ENCODE assay signal across 19 mouse cellular contexts in genomic region chr9:61622933-61623332, GRCm38 (mm10).
A peak's percentile ranks its signal among the peaks of the same experiment; 100 is the strongest.
DNase-seq lines count a peak whose midpoint lies in the region; ATAC-seq lines count a peak whose summit lies in the region.
"Had no signal": no experiment of that assay in that cellular context is flagged by ENCODE, and none has a peak within 500 bp of the region (broad histone marks: within the 10 kb centered on the region; RNA-seq: fewer than 3 reads in every experiment).

No protein-coding gene starts in this region.

- ATAC-seq in forebrain, embryonic 14.5 days, result peak; percentile 87
- ATAC-seq in hindbrain, embryonic 16.5 days, result peak; percentile 89
- peak; percentile 66 for ATAC-seq in neural tube, embryonic 12.5 days (ENCODE audit: low FRiP score, low read depth)
- no peak for ATAC-seq in megakaryocyte, adult 5-6 weeks (ENCODE audit: poor library complexity, severe bottlenecking)
- ATAC-seq: intestine, postnatal 0 days; Patski had no signal

- H3K9ac ChIP-seq in forebrain, embryonic 14.5 days (ENCODE audit: low read length), result no peak overlapping the region
- no peak overlapping the region for H3K9ac ChIP-seq in hindbrain, embryonic 16.5 days (ENCODE audit: low read depth, low read length)
- no peak overlapping the region for H3K9ac ChIP-seq in neural tube, embryonic 12.5 days

- H3K27me3 ChIP-seq in forebrain, embryonic 14.5 days (replicated peaks; ENCODE audit: control insufficient read depth, insufficient read depth, low read length), result no peaks in the 10 kb centered on the region
- no peaks in the 10 kb centered on the region; the same call in 1 of the 2 replicates for H3K27me3 ChIP-seq in hindbrain, embryonic 16.5 days (replicated peaks; ENCODE audit: control insufficient read depth, insufficient read depth, low read length)
- H3K27me3 ChIP-seq in neural tube, embryonic 12.5 days (replicated peaks), result peaks cover 38% of the 10 kb centered on the region
- H3K27me3 ChIP-seq: CH12.LX, Patski had no signal

- peak; percentile 51 for DNase-seq in embryo, embryonic 10.5 days (ENCODE audit: low spot score)
- no peak for DNase-seq in embryo, embryonic 10 days (ENCODE audit: low spot score)
- peak; percentile 94 for DNase-seq in forebrain, embryonic 14.5 days (ENCODE audit: low spot score)
- DNase-seq in Muller cell, postnatal 12 days (ENCODE audit: inconsistent ontology term), result no peak
- DNase-seq in urinary bladder, adult 2 months (ENCODE audit: low spot score), result no peak
- DNase-seq: adrenal gland, adult 2 months; cerebellum, postnatal 25 days; heart, adult 11 months; heart, postnatal 14 days; kidney, postnatal 10 days; thymus, postnatal 25 days had no signal

- no peaks in the 10 kb centered on the region for H3K9me3 ChIP-seq in forebrain, embryonic 14.5 days (replicated peaks; ENCODE audit: control insufficient read depth, low read length)
- H3K9me3 ChIP-seq in hindbrain, embryonic 16.5 days (ENCODE audit: control insufficient read depth, low read length), result no peaks in the 10 kb centered on the region
- H3K9me3 ChIP-seq in neural tube, embryonic 12.5 days, result no peaks in the 10 kb centered on the region

- H3K4me3 ChIP-seq in forebrain, embryonic 14.5 days (ENCODE audit: low read depth, low read length), result no peak overlapping the region
- H3K4me3 ChIP-seq in hindbrain, embryonic 16.5 days (ENCODE audit: low read length), result no peak overlapping the region
- H3K4me3 ChIP-seq in neural tube, embryonic 12.5 days, result no peak overlapping the region

- no peak overlapping the region for H3K4me2 ChIP-seq in forebrain, embryonic 14.5 days (ENCODE audit: low read length)
- no peak overlapping the region for H3K4me2 ChIP-seq in hindbrain, embryonic 16.5 days (ENCODE audit: low read length)
- no peak overlapping the region; the same call in 1 of the 2 replicates for H3K4me2 ChIP-seq in neural tube, embryonic 12.5 days (replicated peaks)
- H3K4me2 ChIP-seq: liver, embryonic 11.5 days had no signal

- 0 out of 2 replicates have a peak overlapping the region, but pooled peaks have one; percentile 22 for H3K27ac ChIP-seq in forebrain, embryonic 14.5 days (ENCODE audit: low read depth, low read length)
- H3K27ac ChIP-seq in hindbrain, embryonic 16.5 days (ENCODE audit: low read depth, low read length), result no peak overlapping the region
- no peak overlapping the region for H3K27ac ChIP-seq in neural tube, embryonic 12.5 days
- H3K27ac ChIP-seq: stomach, postnatal 0 days had no signal

- peaks cover 43% of the 10 kb centered on the region for H3K4me1 ChIP-seq in forebrain, embryonic 14.5 days (ENCODE audit: control insufficient read depth, insufficient read depth, low read length)
- H3K4me1 ChIP-seq in hindbrain, embryonic 16.5 days (ENCODE audit: control insufficient read depth, insufficient read depth, low read depth, low read length), result peaks cover 9% of the 10 kb centered on the region; the same call in 1 of the 2 replicates
- peaks cover 46% of the 10 kb centered on the region for H3K4me1 ChIP-seq in neural tube, embryonic 12.5 days

- WGBS in forebrain, embryonic 14.5 days, result 2% methylated on average over 7 of the region's 7 CpGs
- WGBS in hindbrain, embryonic 16.5 days, result 18% methylated on average over 7 of the region's 7 CpGs
- WGBS in neural tube, embryonic 12.5 days, result 22% methylated on average over 7 of the region's 7 CpGs

- H3K36me3 ChIP-seq in forebrain, embryonic 14.5 days (ENCODE audit: control insufficient read depth, insufficient read depth, low read length), result no peaks in the 10 kb centered on the region
- no peaks in the 10 kb centered on the region for H3K36me3 ChIP-seq in hindbrain, embryonic 16.5 days (ENCODE audit: control insufficient read depth, insufficient read depth, low read length)
- no peaks in the 10 kb centered on the region for H3K36me3 ChIP-seq in neural tube, embryonic 12.5 days

Comparison
In these comparisons a context has a peak if more than half of its experiments do, and no peak if none do; other contexts are left out.
1. DNase-seq: peak in embryo, embryonic 10.5 days (single experiment) and forebrain, embryonic 14.5 days (single experiment); none in embryo, embryonic 10 days (single experiment), Muller cell, postnatal 12 days (single experiment) and urinary bladder, adult 2 months (single experiment).